Mouse (Mus musculus): ENCODE measurements at regions not wholly inside any gene's neighbourhood (a gene's known extent, or its start where the extent isn't known, plus 50 kb on each side); places are given as distances from the start of the nearest gene placed in this dataset.

DNA sequence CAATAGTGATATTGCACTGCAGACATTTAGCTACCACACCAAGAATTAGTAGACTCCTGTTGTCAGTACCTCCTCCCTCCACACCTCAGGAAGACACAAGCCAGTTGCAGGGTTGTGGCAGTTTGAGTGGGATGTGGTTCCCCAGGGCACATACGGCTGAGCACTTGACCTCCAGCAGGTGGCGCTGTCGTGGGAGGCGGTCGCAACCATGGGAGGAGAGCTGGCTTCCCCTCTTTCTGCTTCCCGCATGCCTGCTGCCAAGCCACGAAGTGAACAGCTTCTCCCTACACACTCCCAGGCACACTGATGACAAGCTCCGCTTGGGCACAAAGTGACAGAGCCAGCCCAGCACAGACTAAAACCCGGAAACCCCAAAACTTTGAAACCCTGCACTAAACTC is 73.2 kb upstream of the Kctd3 start:
- H3K27me3 ChIP-seq (replicated peaks) = 0 out of 2 replicates have a peak, but pooled peaks cover 3% of the 10 kb centered on the region
- no peak overlapping the region for H3K4me3 ChIP-seq (replicated peaks)
- no peak overlapping the region for H3K9ac ChIP-seq
- WGBS = 19% methylated on average over 9 of the region's 9 CpGs
- no peaks in the 10 kb centered on the region for H3K9me3 ChIP-seq
- ATAC-seq (ENCODE audit: insufficient read depth, low FRiP score, low read depth) = no peak
- H3K36me3 ChIP-seq = no peaks in the 10 kb centered on the region
- H3K4me2 ChIP-seq = peak overlapping the region; percentile 27; the same call in 1 of the 2 replicates
- H3K4me1 ChIP-seq = no peaks in the 10 kb centered on the region
- H3K27ac ChIP-seq = no peak overlapping the region

DNA sequence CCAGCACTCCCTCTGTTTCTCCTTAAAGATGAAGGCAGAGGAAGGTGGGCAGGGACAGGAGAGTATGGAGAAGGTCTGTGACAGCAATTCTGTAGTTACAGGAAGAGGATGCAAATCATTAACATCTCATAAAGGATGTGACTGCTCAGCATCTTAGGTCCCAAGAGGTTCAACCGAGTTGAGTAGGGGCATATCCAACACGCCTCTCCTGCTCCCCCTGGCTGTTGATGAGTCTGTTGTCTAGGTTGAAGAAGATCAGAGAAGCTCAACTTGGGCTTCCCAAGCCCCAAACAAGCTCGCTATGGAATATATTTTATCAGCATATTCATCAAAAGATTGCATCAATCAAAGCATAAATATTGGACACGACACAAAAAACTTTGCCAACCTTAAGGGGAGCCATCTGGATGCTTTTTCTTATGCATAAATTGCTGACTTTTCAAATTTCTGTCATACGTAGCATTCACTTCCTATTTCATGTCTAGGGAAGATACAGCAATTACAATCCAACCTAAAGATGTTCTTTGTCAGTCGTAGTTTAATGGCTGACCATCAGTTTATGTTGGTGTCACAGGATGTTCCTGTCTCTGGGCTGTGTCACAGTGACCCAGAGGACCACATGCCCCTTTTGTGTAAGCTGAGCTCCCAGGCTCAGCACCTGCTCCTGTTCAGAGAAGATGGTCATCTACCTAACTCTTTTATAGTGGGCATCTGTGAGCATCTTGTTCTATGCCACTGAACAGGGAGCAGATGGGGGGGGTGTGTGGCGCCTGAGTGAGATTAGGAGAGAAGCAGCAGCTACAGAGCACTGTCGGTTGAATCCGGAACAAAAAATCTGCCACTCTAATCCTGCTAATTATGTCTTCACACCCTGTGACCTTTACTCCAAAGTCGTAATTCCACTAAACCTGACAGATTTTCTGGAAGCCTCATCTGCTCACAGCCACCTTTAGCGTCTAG is 72.1 kb upstream of the Kctd3 start:
- no peak for ATAC-seq (ENCODE audit: insufficient read depth, low FRiP score, low read depth)
- Histone ChIP-seq H3K4me2 (no peak overlapping the region), H3K27me3 (replicated peaks) (0 out of 2 replicates have a peak, but pooled peaks cover 3% of the 10 kb centered on the region), H3K36me3 (no peaks in the 10 kb centered on the region), H3K9me3 (no peaks in the 10 kb centered on the region), H3K27ac (no peak overlapping the region), H3K9ac (no peak overlapping the region), H3K4me1 (no peaks in the 10 kb centered on the region), H3K4me3 (replicated peaks) (no peak overlapping the region)
- 71% methylated on average over 11 of the region's 11 CpGs for WGBS

DNA sequence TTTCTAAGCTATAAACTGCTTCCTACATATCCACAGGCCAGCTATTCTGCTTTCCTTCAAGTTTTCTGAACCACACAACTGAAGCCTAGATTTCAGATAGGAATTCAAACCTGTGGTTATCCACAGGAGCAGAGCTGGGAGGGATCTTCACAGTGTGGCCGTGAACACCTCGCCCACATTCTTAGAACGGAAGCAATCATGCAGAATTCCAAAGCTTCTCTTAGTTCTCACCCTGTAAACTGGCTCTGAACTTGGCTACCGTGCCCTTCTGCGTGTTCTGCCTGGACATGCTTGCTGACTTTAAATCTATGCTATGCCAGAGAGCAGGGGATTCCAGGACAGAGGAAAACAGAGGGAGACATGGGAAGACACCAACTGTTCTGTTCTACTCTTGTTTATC is 70.2 kb upstream of the Kctd3 start:
- Histone ChIP-seq H3K4me2 (no peak overlapping the region), H3K4me3 (replicated peaks) (no peak overlapping the region), H3K9me3 (no peaks in the 10 kb centered on the region), H3K4me1 (no peaks in the 10 kb centered on the region), H3K36me3 (no peaks in the 10 kb centered on the region), H3K9ac (no peak overlapping the region), H3K27me3 (replicated peaks) (0 out of 2 replicates have a peak, but pooled peaks cover 3% of the 10 kb centered on the region), H3K27ac (no peak overlapping the region)
- no peak for ATAC-seq (ENCODE audit: insufficient read depth, low FRiP score, low read depth)
- WGBS = 73% methylated on average over 5 of the region's 5 CpGs

DNA sequence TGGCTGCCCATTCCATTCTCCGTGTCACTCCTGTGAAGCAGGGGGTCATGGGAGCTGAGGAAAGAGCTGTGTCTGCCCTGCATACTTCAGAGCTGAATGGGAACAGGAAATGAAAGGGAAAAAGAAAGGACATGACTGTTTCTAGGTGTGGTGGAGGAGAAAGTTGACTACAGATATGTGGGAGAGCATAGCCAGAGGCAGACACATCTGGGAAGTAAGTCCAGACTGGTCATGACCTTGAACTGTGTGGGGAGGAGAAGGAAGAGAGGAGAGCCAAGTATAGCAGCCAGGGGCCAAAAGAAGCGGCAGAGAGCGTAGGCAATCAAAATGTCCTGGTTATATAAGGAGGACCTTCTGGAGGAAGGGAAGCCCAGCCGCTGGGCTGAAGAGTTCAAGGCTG is 68.6 kb upstream of the Kctd3 start:
- Histone ChIP-seq H3K27ac (no peak overlapping the region), H3K4me1 (no peaks in the 10 kb centered on the region), H3K36me3 (no peaks in the 10 kb centered on the region), H3K4me2 (no peak overlapping the region), H3K27me3 (replicated peaks) (0 out of 2 replicates have a peak, but pooled peaks cover 3% of the 10 kb centered on the region), H3K4me3 (replicated peaks) (no peak overlapping the region), H3K9me3 (no peaks in the 10 kb centered on the region), H3K9ac (no peak overlapping the region)
- 68% methylated on average over 4 of the region's 4 CpGs for WGBS
- no peak for ATAC-seq (ENCODE audit: insufficient read depth, low FRiP score, low read depth)

DNA sequence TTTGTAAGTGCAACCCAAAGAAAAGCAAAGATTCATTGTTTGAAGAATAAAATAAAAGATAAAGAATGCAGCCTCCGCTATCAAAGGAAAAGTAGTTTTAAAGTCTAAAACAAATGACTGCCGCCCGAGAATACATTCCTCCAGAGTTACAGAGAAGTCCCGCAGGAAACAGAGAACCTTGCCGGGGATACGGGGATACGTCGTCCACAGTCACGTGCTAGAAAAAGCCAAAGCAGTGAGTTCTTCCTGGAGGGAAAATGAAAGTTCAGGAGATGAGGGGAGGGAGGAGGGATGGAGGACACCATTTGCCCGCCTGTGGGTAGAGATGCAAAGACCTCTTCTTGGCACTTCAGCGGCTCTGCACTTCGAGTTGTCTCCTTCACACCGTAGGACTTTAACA is 68.0 kb upstream of the Kctd3 start:
- Histone ChIP-seq H3K4me2 (no peak overlapping the region), H3K4me3 (replicated peaks) (no peak overlapping the region), H3K27ac (no peak overlapping the region), H3K4me1 (no peaks in the 10 kb centered on the region), H3K27me3 (replicated peaks) (0 out of 2 replicates have a peak, but pooled peaks cover 3% of the 10 kb centered on the region), H3K9ac (no peak overlapping the region), H3K9me3 (no peaks in the 10 kb centered on the region), H3K36me3 (no peaks in the 10 kb centered on the region)
- WGBS = 55% methylated on average over 13 of the region's 13 CpGs
- no peak for ATAC-seq (ENCODE audit: insufficient read depth, low FRiP score, low read depth)

DNA sequence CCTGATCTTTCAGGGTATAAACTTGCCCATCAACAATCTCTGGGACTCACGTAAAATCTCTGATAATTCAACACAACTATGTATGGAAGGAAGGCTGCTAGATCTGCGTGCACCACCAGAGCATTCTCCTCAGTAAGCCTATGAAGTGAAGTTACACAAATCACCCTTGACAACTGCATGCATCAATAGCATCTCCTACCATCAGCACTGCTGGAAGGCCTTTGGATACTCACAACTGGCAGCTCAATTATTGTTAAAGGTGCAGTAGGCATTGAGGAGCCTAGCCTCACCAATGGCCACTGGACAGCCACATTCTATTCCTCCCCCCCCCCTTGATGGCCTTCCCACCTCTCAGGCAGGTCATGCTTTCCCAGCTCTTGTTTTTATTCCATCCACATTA is 64.9 kb upstream of the Kctd3 start:
- H3K9ac ChIP-seq = no peak overlapping the region
- no peak overlapping the region for H3K27ac ChIP-seq
- WGBS = 81% methylated on average over 2 of the region's 2 CpGs
- no peaks in the 10 kb centered on the region for H3K36me3 ChIP-seq
- H3K9me3 ChIP-seq = no peaks in the 10 kb centered on the region
- no peak overlapping the region for H3K4me3 ChIP-seq (replicated peaks)
- no peak overlapping the region for H3K4me2 ChIP-seq
- no peak for ATAC-seq (ENCODE audit: insufficient read depth, low FRiP score, low read depth)
- H3K4me1 ChIP-seq = no peaks in the 10 kb centered on the region
- no peaks in the 10 kb centered on the region for H3K27me3 ChIP-seq (replicated peaks)

DNA sequence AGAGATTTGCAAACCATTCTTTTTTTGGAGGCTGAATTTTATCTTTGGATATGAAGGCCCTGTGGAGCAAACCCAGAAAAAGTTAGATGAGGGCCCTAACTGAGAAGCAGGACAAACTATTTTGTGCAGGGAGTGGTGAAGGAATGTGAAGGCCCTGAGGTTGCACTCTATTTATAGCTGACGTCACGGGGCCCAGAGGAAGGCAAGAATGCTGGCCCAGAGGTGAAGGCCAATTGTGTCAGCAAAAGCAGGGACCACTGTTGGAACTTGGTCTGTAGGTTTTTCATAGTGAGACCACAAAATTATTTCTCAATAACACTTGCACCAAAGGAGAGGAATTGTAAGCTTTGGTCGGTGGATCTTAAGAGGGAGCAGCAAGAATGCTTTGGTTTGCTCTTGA is 60.6 kb upstream of the Kctd3 start:
- Histone ChIP-seq H3K9ac (no peak overlapping the region), H3K9me3 (no peaks in the 10 kb centered on the region), H3K4me3 (replicated peaks) (no peak overlapping the region), H3K36me3 (no peaks in the 10 kb centered on the region), H3K4me1 (no peaks in the 10 kb centered on the region), H3K27ac (no peak overlapping the region), H3K4me2 (no peak overlapping the region), H3K27me3 (replicated peaks) (no peaks in the 10 kb centered on the region)
- ATAC-seq (ENCODE audit: insufficient read depth, low FRiP score, low read depth) = no peak
- WGBS = 48% methylated on average over 3 of the region's 3 CpGs

DNA sequence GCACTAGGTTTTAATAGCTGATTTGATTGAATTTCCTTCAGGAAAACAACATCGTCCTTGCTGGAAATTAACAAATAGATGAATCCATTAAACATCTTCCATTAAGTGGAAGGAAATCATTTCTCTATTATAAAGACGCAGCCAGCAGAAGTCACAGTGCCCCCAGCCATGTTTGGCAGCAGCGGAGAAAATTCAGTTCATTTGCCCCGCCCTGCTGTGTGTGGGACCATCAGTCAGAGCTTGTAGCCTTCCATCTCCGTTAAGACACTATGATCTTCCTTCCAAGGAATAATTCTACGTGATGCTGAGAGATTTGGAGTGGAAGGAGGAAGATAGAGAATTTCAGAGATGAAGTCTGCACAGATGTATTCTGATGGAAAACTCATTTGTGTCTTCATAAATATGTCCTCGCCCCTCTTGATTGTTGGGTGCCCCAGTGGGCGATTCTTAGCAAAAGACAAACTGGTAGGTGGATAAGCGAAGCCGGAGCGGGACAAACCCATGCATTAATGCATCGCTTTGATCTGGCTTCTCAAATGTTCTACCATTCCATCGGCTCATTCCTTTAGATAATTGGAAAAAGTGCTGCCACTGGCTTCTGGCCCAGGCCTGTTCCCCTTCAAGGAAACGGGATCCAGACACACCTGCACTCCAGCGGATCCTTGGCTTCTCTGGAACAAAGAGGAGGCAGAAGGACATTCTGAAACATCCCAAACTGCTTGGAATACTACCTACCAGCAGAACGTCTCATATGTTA is 59.7 kb upstream of the Kctd3 start:
- no peaks in the 10 kb centered on the region for H3K4me1 ChIP-seq
- no peak overlapping the region for H3K4me2 ChIP-seq
- no peaks in the 10 kb centered on the region for H3K27me3 ChIP-seq (replicated peaks)
- 78% methylated on average over 16 of the region's 16 CpGs for WGBS
- no peak overlapping the region for H3K27ac ChIP-seq
- no peaks in the 10 kb centered on the region for H3K36me3 ChIP-seq
- H3K9me3 ChIP-seq = no peaks in the 10 kb centered on the region
- no peak for ATAC-seq (ENCODE audit: insufficient read depth, low FRiP score, low read depth)
- no peak overlapping the region for H3K4me3 ChIP-seq (replicated peaks)
- H3K9ac ChIP-seq = no peak overlapping the region

DNA sequence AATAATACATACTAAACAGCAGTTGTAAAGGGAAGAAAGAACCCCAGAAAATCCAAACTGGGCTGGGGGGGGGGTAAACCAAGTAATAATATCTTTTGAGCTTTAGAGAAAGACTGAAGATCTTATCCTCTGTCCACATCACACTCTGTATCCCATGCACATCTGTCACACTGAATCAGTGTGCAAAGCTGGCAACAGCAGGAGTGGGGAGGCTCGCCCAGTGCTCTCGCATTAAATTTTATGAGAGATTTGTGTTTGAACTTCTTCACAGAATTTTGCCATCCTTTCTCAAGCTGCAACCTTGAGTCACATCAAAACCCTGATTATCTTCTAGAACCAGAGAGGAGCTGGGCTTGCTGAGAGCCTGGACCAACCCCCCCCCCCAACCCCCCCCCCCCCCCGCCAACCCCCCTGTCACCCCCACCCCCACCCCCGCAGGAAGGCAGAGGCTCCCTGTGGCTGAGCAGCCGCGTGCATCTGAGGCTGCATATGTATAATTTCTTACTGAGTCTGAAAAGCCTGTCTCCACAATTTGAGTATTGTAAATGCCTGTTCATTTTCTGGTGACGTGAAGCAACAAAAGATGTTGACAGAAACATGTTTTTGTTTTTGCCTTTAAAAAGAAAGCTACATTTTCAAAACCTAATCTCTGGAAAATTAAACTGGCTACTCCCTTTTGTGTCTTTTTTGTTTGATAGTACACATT is 59.0 kb upstream of the Kctd3 start:
- Histone ChIP-seq H3K4me1 (no peaks in the 10 kb centered on the region), H3K4me2 (no peak overlapping the region), H3K4me3 (replicated peaks) (no peak overlapping the region), H3K9ac (no peak overlapping the region), H3K9me3 (no peaks in the 10 kb centered on the region), H3K36me3 (no peaks in the 10 kb centered on the region), H3K27me3 (replicated peaks) (no peaks in the 10 kb centered on the region), H3K27ac (no peak overlapping the region)
- 53% methylated on average over 7 of the region's 7 CpGs for WGBS
- no peak for ATAC-seq (ENCODE audit: insufficient read depth, low FRiP score, low read depth)

DNA sequence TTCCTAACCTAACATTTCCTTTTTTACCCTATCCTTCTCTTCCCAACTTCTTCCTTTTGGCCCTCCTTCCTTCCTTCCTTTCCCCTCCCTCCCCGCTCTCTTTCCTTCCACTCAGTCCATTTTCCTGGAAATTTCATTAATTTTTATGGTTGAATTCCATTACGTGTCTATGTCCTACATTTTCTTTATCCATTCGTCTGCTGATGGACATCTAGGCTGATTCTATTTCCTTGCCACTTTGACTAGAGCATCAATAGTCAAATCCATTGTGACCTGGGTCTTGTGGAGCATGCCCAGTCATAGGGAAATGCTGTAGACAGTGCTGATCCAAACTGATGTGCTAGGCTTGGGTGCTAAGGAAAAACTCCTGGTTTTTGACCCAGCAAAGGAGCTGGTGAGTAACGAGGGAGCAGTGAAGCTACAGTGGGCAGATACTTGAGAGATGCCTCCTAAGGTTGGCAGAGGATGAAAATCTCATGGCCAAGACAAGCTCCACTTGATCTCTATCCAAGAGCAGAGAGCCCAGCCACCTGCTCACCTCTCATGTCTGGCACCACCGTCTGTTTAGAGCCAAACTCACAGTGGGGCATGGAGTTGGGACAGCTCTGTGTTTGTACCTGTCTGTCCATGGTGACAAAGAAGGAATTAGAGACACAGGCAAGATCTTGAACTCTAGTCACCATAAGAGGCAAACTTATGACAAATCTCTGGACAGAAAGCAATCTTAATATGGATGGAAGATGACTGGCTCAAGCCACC is 57.7 kb upstream of the Kctd3 start:
- Histone ChIP-seq H3K27ac (no peak overlapping the region), H3K4me2 (no peak overlapping the region), H3K36me3 (no peaks in the 10 kb centered on the region), H3K9me3 (no peaks in the 10 kb centered on the region), H3K9ac (no peak overlapping the region), H3K27me3 (replicated peaks) (no peaks in the 10 kb centered on the region), H3K4me1 (no peaks in the 10 kb centered on the region), H3K4me3 (replicated peaks) (no peak overlapping the region)
- ATAC-seq (ENCODE audit: insufficient read depth, low FRiP score, low read depth) = no peak
- WGBS = 83% methylated on average over 5 of the region's 5 CpGs

DNA sequence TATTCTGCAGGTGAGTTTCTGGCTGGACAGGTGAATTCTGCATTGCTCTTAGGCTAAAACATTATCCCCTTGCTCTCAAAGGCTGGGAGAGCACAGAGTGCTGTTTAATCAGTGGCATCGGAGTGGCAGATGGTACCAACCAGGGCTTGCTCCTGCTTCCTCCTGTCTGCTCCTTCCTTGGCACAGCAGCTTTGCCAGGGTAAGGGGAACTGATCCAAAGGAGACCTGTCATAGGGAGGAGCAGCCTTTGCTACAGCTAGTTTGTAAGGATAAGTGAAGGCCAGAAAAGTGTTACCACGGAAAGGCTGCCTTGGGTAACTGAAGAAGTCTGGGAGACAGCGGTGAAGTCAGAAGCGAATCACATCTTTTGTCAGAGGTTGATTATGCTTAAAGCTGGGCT is 57.0 kb upstream of the Kctd3 start:
- Histone ChIP-seq H3K4me2 (no peak overlapping the region), H3K9me3 (no peaks in the 10 kb centered on the region), H3K27me3 (replicated peaks) (no peaks in the 10 kb centered on the region), H3K4me1 (no peaks in the 10 kb centered on the region), H3K9ac (no peak overlapping the region), H3K36me3 (no peaks in the 10 kb centered on the region), H3K27ac (no peak overlapping the region), H3K4me3 (replicated peaks) (no peak overlapping the region)
- ATAC-seq (ENCODE audit: insufficient read depth, low FRiP score, low read depth) = no peak
- 94% methylated on average over 4 of the region's 4 CpGs for WGBS

Data from stomach, embryonic 15.5 days (tissue).